Mouse (Mus musculus) cerebellum, adult 2 months (tissue): ENCODE results near the gene Trappc3l. TPM values are rescaled to one million over a fixed set of nuclear protein-coding genes. Genes with fewer than 3 reads are reported as not detected.

ENCODE experiments used
- DNase-seq, 2 experiments: peaks; one replicate each; pipeline ENCODE4 v3.0.0; 2021
- H3K27ac ChIP-seq: fragments of 200-500 bp; 2 replicates; pipeline ENCODE4 v1.5.1; 2012; ENCODE audit warnings: low read length, control low read depth, inconsistent platforms; ENCODE audit not compliant: insufficient read depth
- H3K27me3 ChIP-seq: fragments of 200-500 bp; 2 replicates; pipeline ENCODE4 v1.6.1; 2012; ENCODE audit warnings: inconsistent platforms, mild to moderate bottlenecking, low read length, moderate library complexity; ENCODE audit not compliant: control insufficient read depth, insufficient read depth
- H3K4me1 ChIP-seq: fragments of 200-500 bp; 2 replicates; pipeline ENCODE4 v1.6.1; 2011; ENCODE audit warnings: low read length; ENCODE audit not compliant: control insufficient read depth, insufficient read depth
- H3K4me3 ChIP-seq: fragments of 200-500 bp; replicated peaks from 2 replicates; pipeline ENCODE3; 2011; ENCODE audit warnings: mild to moderate bottlenecking, low read depth, low read length, control low read depth; ENCODE audit not compliant: insufficient read depth
- CTCF ChIP-seq: fragments of 200-500 bp; IDR thresholded peaks from 2 replicates; pipeline ENCODE4 v1.5.1; 2011; ENCODE audit warnings: low read depth, mild to moderate bottlenecking, control low read depth, low read length, moderate library complexity, borderline replicate concordance; ENCODE audit not compliant: insufficient read depth
- POLR2A ChIP-seq: fragments of 200-500 bp; IDR thresholded peaks from 2 replicates; pipeline ENCODE4 v1.6.1; 2011; ENCODE audit warnings: low read length, control low read depth, borderline replicate concordance; ENCODE audit not compliant: insufficient read depth
- WGBS: fragments of 180-500 bp; shearing (Covaris S2); methylation state at CpG from one replicate; pipeline ENCODE4 v1.1.7; 2018; 5-methylcytosine and 5-hydroxymethylcytosine counted together
- polyA plus RNA-seq: library from polyadenylated mRNA; depleted of rRNA; stranded (reverse); fragments of >200 nt; gene quantifications from 2 replicates; pipeline ENCODE4 v1.2.3, GENCODE M21; 2012

Gene Trappc3l
- polyA plus RNA-seq, 1 experiment, result not detected

DNA sequence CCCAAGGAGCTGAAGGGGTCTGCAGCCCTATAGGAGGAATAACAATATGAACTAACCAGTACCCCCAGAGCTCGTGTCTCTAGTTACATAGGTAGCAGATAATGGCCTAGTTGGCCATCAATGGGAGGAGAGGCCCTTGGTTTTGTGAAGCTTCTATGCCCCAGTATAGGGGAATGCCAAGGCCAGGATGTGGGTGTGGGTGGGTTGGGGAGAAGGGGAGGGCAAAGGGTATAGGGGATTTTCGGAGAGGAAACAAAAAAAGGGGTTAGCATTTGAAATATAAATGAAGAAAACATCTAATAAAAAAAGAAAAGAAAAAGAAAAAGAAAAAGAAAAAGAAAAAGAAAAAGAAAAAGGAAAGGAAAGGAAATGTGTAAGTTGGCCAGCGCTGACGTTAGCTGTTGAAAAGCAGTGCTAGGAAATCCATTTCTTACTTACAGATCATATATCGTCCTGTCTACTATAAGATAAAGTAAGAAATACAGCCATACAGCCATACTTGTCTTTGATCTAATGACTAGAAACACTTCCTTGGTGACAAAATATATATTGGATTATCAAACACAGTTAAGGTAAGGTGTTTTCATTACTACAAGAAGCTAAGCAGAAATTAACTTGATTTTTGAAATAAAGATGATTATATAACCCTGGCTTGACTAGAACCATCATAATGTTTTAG is 37.3 kb downstream of the Trappc3l start:
- no peak overlapping the region for H3K4me3 ChIP-seq
- H3K4me1 ChIP-seq, result no peaks in the 10 kb centered on the region
- H3K27ac ChIP-seq, result no peak overlapping the region
- WGBS, result 89% methylated on average over 5 of the region's 5 CpGs
- H3K27me3 ChIP-seq, result no peaks in the 10 kb centered on the region
- TF ChIP-seq POLR2A (no peak), CTCF (no peak)
- DNase-seq, result no peak

DNA sequence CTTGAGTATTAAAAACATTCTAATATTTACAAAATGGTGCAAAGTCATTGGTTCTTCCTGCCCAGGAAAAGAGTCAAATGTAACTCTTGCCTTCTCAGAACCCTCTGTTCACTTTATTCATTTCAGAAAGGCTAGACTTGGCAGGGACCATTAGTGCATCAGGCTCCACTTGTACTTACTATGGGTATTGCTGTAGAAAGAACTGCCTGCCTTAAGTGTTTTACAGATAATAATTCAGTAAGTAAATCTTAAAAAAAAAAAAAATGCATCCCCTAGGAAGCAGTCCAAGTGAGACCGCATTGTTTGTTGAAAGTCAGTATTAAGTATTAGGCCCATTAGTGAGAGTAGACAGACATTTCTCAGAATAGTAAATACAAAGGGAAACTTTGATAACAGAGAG is 49.1 kb downstream of the Trappc3l start:
- Histone ChIP-seq H3K27me3 (no peaks in the 10 kb centered on the region), H3K4me1 (no peaks in the 10 kb centered on the region), H3K27ac (no peak overlapping the region), H3K4me3 (no peak overlapping the region)
- 94% methylated on average over 1 of the region's 1 CpGs for WGBS
- no peak for DNase-seq
- TF ChIP-seq POLR2A, result no peak
- no peak for TF ChIP-seq CTCF

DNA sequence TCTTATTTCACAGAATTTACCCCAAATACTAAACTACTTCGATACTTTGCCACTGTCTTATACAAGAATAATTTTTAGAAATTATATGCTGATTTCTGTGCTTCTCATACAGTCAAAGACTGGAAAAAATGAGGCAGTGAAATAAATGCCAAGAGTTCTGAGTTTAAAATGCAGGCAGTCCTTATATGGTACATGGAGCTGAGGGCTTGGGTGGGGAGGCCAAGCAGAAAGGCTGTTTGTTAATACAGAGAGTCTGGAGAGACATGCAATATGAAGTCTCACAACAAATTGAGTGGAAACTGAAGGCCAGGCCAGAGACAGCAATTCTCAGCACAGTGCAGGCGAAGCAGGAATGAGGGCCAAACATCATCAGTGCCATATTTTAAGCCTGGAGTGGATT is 51.1 kb downstream of the Trappc3l start:
- 64% methylated on average over 2 of the region's 2 CpGs for WGBS
- Histone ChIP-seq H3K4me3 (no peak overlapping the region), H3K27me3 (no peaks in the 10 kb centered on the region), H3K4me1 (no peaks in the 10 kb centered on the region), H3K27ac (no peak overlapping the region)
- DNase-seq, result no peak
- TF ChIP-seq CTCF, result no peak

DNA sequence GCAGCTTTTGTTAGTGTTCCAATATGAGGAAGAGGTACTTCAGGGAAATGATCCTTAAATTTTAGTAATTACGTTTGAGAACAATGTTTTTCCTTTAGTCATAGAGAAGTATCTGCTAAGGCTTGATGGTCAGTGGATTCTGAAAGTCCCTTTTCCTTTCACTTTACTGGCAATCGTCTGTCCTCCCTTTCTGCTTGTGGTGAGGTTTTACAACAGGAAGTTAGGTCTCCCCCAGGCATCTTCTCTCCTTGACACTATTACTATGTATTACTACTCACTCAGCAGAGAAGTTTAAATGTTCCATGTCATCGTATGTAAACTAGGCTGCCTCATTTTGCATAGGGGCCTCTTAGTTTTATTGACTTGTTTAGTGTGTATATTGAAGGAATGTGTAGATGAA is 52.1 kb downstream of the Trappc3l start:
- DNase-seq, result no peak
- Histone ChIP-seq H3K27me3 (no peaks in the 10 kb centered on the region), H3K4me1 (no peaks in the 10 kb centered on the region), H3K4me3 (no peak overlapping the region), H3K27ac (no peak overlapping the region)
- TF ChIP-seq CTCF, result no peak
- TF ChIP-seq POLR2A, result no peak
- WGBS, result 90% methylated on average over 3 of the region's 3 CpGs

DNA sequence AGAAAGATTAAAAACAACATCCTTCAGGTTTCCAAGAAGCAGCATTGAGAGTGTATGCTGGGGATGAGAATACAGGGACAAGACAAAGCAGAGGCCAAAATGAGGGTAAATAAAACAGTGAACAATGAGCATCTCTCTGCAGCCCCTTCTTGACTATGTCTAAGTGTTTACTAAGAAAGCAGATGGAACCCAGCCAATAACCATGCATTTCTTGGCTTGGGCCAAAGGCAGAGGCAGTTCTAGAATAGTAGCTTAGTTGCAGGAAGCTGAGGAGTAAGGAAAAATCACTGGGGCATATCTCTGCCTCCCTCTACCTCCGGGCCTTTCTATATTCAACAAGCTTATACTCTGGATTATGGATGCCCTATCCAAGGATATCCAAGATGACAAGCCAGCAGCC is 53.1 kb downstream of the Trappc3l start:
- Histone ChIP-seq H3K27me3 (no peaks in the 10 kb centered on the region), H3K4me3 (no peak overlapping the region), H3K4me1 (no peaks in the 10 kb centered on the region), H3K27ac (no peak overlapping the region)
- no peak for DNase-seq
- TF ChIP-seq POLR2A, result no peak
- no peak for TF ChIP-seq CTCF
- WGBS, result 64% methylated on average over 1 of the region's 1 CpGs

DNA sequence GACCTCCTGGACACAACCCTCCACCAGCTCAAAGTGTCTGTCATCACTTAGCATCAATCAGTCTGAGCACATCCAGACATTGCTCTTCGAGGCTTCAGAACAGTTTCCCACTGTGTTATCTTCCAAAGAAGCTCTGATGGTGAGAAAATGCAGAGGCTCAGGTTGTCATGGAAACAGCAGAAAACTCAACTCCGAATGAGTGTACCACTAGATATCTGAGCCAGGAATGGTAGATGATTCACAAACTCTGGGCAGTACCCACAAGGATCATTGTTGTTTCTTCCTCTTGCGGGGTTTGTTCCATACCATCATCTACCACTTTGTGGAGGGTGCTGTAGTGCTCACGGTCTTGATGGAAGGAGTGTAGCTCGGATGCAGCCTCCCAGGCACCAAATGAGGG is 54.5 kb downstream of the Trappc3l start:
- no peak overlapping the region for H3K4me3 ChIP-seq
- no peak for DNase-seq
- 52% methylated on average over 5 of the region's 5 CpGs for WGBS
- TF ChIP-seq CTCF, result no peak
- no peak for TF ChIP-seq POLR2A
- H3K4me1 ChIP-seq, result no peaks in the 10 kb centered on the region
- H3K27me3 ChIP-seq, result no peaks in the 10 kb centered on the region
- no peak overlapping the region for H3K27ac ChIP-seq

DNA sequence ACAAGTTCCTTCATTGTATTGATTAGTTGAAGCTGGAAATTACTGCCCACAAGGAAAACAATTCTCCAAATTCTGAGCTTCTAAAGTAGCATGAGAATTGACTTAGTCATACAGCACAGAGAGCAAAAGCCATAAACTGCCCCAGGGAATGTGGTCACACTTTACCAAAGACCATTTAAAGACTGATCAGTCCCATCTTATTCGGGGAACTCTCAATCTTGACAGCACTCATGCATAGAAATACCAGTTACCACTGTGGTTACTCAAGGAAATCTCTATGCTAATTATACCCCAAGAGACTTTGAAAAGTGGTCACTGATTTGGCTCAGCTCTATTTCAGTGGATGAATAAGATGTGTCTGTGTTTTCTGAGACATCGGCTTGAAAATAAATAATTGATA is 57.8 kb downstream of the Trappc3l start:
- no peak for DNase-seq
- no peak overlapping the region for H3K27ac ChIP-seq
- no peak overlapping the region for H3K4me3 ChIP-seq
- TF ChIP-seq POLR2A (no peak), CTCF (no peak)
- H3K27me3 ChIP-seq, result no peaks in the 10 kb centered on the region
- WGBS, result 61% methylated on average over 2 of the region's 2 CpGs
- H3K4me1 ChIP-seq, result no peaks in the 10 kb centered on the region

DNA sequence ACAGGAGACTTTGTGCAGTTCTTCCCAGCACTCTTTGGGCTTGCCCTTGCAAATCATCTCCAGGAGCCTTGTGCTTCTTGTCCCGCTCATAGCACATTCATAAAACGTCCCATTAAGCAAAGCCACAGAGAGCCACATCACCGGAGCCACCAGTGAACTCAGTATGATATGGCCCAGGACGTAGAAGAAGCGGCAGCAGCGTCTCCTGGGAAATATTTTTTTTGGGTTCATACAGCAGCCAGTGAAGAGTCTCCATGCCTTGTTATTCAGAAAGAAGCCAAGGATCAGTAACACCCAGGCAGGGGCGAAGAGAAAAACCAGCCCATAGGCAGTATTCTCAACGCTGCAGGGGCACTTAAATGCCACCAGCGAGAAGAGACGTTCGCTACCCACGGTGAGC is 58.6 kb downstream of the Trappc3l start:
- no peaks in the 10 kb centered on the region for H3K27me3 ChIP-seq
- H3K27ac ChIP-seq, result no peak overlapping the region
- H3K4me3 ChIP-seq, result peak overlapping the region; percentile 58
- 44% methylated on average over 12 of the region's 12 CpGs for WGBS
- no peaks in the 10 kb centered on the region for H3K4me1 ChIP-seq
- peak in 1 of 2 experiments; percentile 6 for DNase-seq
- TF ChIP-seq POLR2A, result no peak
- no peak for TF ChIP-seq CTCF
